Mouse (Mus musculus): ENCODE measurements at regions not wholly inside any gene's neighbourhood (a gene's known extent, or its start where the extent isn't known, plus 50 kb on each side); places are given as distances from the start of the nearest gene placed in this dataset.

DNA sequence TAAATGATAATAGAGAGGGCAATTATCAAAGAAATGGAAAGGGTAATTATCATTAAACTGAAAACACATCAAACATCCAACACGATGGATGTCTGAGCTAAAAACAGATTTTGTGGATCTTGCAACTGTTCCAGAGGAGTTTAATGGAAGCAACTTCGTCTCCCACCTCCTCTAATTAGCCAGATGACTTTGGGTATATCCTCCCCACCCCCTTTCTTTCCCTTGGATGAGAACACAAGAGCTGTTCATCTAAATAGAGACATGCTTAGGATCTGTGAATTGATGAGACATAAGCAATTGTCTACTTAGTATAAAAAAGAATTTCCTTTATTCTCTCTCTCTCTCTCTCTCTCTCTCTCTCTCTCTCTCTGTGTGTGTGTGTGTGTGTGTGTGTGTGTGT is 333.7 kb upstream of the Adgrl2 start:
- no peak overlapping the region for H3K27ac ChIP-seq
- 72% methylated on average over 2 of the region's 2 CpGs for WGBS
- ATAC-seq (ENCODE audit: low FRiP score, low read depth) = no peak

DNA sequence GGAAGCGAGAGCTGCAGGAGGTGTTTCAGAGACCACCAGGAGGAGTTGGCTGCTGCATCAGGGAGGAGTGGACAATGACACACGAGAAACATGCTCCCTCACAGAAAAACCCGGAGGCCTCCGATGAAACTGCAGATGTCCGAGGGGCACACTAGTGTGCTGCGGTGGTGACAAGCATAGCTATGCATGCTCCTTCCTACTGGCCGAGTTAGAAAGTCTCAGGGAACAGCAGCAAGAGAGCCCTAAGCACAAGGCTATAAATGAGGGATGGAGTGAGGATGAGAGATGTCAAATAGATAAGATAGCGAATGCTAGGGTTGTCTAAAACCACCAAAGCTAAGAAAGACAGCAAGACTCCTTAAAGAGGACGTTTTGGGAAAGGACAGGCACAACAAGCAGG is 328.4 kb upstream of the Adgrl2 start:
- Histone ChIP-seq H3K4me1 (no peaks in the 10 kb centered on the region), H3K9ac (no peak overlapping the region), H3K36me3 (peaks cover 2% of the 10 kb centered on the region; the same call in 1 of the 2 replicates), H3K27me3 (no peaks in the 10 kb centered on the region), H3K4me3 (no peak overlapping the region), H3K4me2 (replicated peaks) (no peak overlapping the region), H3K9me3 (no peaks in the 10 kb centered on the region), H3K27ac (no peak overlapping the region)
- 49% methylated on average over 9 of the region's 9 CpGs for whole genome bisulfite sequencing
- no peak for ATAC-seq (ENCODE audit: low FRiP score, low read depth)

More for the DNA sequence above, 333.7 kb upstream of the Adgrl2 start:
- no peak overlapping the region for H3K9ac ChIP-seq
- H3K4me3 ChIP-seq = no peak overlapping the region
- H3K4me2 ChIP-seq (replicated peaks) = no peak overlapping the region
- H3K36me3 ChIP-seq = peaks cover 2% of the 10 kb centered on the region; the same call in 1 of the 2 replicates
- no peaks in the 10 kb centered on the region for H3K27me3 ChIP-seq
- H3K9me3 ChIP-seq = no peaks in the 10 kb centered on the region
- H3K4me1 ChIP-seq = no peaks in the 10 kb centered on the region

DNA sequence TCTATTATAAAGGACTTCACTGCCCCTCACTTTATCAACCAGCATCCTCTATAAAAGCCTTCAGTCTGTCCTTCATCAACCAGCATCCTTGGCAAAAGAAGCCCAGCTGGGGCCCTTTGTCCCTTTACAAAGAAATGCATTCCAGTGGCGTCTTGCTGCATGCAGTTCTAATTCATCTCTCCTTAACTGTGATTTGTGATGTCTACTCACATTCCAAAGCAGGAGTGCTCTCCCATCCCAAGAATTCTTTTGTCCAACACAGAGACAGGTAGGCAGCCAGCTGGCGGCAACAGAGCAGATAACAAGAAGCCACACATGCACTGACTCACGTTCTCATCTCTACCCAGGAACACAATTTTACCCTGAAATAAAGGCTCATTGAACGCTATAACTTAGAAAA is 323.9 kb upstream of the Adgrl2 start:
- H3K4me3 ChIP-seq = no peak overlapping the region
- no peak overlapping the region for H3K27ac ChIP-seq
- no peak for ATAC-seq (ENCODE audit: low FRiP score, low read depth)
- H3K27me3 ChIP-seq = no peaks in the 10 kb centered on the region
- no peaks in the 10 kb centered on the region for H3K4me1 ChIP-seq
- H3K4me2 ChIP-seq (replicated peaks) = no peak overlapping the region
- H3K9me3 ChIP-seq = no peaks in the 10 kb centered on the region
- no peaks in the 10 kb centered on the region for H3K36me3 ChIP-seq
- 79% methylated on average over 4 of the region's 4 CpGs for WGBS
- H3K9ac ChIP-seq = no peak overlapping the region

DNA sequence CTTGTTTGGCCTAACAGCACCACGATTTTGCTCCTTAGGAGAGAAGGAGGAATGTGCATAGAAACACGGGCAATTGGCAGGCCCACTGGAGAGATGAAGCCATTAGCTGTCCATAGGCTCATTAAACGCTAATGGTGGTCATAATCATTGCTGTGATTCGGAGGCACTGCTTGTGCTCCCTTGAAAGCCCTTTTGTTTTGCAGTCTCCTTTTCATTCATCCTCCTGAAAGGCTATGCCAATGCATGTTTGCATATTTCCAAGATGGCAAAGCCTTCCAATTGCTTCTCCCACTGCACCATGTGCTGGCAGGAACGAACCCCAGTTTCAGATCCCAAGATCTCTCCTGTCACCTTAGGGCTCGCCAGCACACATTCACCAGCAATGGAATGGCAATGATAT is 322.9 kb upstream of the Adgrl2 start:
- no peak overlapping the region for H3K4me3 ChIP-seq
- no peak overlapping the region for H3K9ac ChIP-seq
- H3K27ac ChIP-seq = no peak overlapping the region
- H3K4me2 ChIP-seq (replicated peaks) = no peak overlapping the region
- WGBS = 72% methylated on average over 6 of the region's 6 CpGs
- no peak for ATAC-seq (ENCODE audit: low FRiP score, low read depth)
- no peaks in the 10 kb centered on the region for H3K36me3 ChIP-seq
- no peaks in the 10 kb centered on the region for H3K4me1 ChIP-seq
- no peaks in the 10 kb centered on the region for H3K27me3 ChIP-seq
- no peaks in the 10 kb centered on the region for H3K9me3 ChIP-seq

DNA sequence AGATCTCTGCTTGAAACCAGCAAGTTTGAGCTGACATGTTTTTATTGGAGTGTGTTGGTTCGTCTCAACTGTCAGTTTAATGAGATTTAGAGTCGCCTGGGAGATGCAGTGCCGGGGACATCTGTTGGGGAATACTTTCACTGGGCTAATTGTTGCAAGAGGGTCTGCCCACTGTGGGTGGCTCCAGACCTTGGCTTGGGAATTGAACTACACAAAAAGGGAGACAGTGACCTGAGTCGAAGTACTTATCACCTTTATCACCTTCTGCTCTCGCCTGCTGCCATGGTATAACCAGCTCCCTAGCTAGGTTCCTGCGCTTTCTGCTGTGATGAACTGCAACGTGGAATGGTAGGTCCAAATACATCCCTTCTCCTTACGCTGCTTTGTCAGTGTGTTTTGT is 321.2 kb upstream of the Adgrl2 start:
- Histone ChIP-seq H3K9ac (no peak overlapping the region), H3K4me2 (replicated peaks) (no peak overlapping the region), H3K36me3 (no peaks in the 10 kb centered on the region), H3K4me1 (no peaks in the 10 kb centered on the region), H3K27ac (no peak overlapping the region), H3K9me3 (no peaks in the 10 kb centered on the region), H3K27me3 (no peaks in the 10 kb centered on the region), H3K4me3 (no peak overlapping the region)
- WGBS = 73% methylated on average over 8 of the region's 8 CpGs
- no peak for ATAC-seq (ENCODE audit: low FRiP score, low read depth)

DNA sequence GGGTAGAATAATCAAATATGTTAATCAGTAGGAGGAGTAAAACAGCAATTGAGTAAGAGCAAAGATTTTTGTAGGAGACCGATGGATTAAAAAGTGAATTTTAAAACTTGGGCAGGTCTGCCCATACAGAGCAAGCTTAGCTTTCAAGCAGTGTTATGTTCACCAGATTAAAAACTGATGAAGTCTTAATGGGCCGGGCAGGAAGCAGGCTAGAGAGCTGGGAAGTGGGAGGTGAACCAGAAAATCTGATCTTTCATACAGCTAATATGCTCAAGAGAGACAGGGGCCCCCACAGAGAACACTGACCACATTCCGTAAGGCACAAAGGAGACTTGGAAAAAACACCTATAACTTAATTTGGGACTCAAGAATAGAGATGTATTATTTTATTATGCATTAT is 316.4 kb upstream of the Adgrl2 start:
- Histone ChIP-seq H3K27ac (no peak overlapping the region), H3K27me3 (no peaks in the 10 kb centered on the region), H3K9ac (no peak overlapping the region), H3K9me3 (no peaks in the 10 kb centered on the region), H3K4me2 (replicated peaks) (no peak overlapping the region), H3K36me3 (no peaks in the 10 kb centered on the region), H3K4me1 (peaks cover 15% of the 10 kb centered on the region), H3K4me3 (no peak overlapping the region)
- WGBS = 45% methylated on average over 3 of the region's 3 CpGs
- no peak for ATAC-seq (ENCODE audit: low FRiP score, low read depth)

DNA sequence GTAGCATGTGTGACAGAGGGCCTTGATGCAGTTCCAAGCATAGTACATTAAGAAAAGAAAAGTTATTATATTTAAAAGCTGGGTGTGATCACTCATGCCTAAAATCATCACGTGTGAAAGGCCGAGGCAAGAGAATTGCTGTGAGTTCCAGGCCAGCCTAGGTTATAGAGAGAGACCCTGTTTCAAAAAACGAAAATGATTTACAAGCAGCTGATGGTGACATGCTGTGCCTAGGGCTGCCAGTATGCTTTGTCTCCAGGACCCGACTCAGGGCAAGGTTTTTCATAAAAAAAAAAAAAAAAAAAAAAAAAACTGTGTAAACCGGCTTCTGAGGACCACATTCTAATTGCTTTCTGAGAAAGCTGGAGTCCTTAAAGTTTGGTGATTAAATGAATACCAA is 315.9 kb upstream of the Adgrl2 start:
- no peak overlapping the region for H3K4me2 ChIP-seq (replicated peaks)
- H3K27ac ChIP-seq = no peak overlapping the region
- peaks cover 15% of the 10 kb centered on the region for H3K4me1 ChIP-seq
- H3K4me3 ChIP-seq = no peak overlapping the region
- WGBS = 16% methylated on average over 5 of the region's 5 CpGs
- H3K9me3 ChIP-seq = no peaks in the 10 kb centered on the region
- H3K27me3 ChIP-seq = no peaks in the 10 kb centered on the region
- no peak for ATAC-seq (ENCODE audit: low FRiP score, low read depth)
- no peaks in the 10 kb centered on the region for H3K36me3 ChIP-seq
- no peak overlapping the region for H3K9ac ChIP-seq

DNA sequence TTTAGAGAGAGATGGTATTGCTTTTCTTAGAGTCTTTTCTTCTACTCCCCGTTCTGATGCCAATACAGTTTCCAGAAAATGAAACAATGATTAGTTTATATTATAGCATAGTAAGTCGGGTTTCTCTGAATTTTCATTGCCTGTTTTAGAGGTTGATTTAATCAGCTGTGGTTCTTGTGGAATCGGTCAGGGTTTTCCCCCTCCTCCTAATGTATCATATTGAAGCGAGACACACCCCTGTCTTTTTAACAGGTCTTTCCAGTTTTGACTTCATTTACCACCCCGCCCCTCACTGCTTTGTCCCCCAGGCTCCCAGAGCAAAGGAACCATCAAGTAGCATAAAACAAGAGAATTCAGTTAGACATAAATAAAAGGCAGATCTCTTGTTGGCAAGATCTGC is 315.1 kb upstream of the Adgrl2 start:
- Histone ChIP-seq H3K9ac (no peak overlapping the region), H3K36me3 (no peaks in the 10 kb centered on the region), H3K27me3 (no peaks in the 10 kb centered on the region), H3K4me3 (no peak overlapping the region), H3K4me1 (peaks cover 15% of the 10 kb centered on the region), H3K27ac (no peak overlapping the region), H3K4me2 (replicated peaks) (no peak overlapping the region), H3K9me3 (no peaks in the 10 kb centered on the region)
- ATAC-seq (ENCODE audit: low FRiP score, low read depth) = no peak
- 43% methylated on average over 5 of the region's 5 CpGs for WGBS

DNA sequence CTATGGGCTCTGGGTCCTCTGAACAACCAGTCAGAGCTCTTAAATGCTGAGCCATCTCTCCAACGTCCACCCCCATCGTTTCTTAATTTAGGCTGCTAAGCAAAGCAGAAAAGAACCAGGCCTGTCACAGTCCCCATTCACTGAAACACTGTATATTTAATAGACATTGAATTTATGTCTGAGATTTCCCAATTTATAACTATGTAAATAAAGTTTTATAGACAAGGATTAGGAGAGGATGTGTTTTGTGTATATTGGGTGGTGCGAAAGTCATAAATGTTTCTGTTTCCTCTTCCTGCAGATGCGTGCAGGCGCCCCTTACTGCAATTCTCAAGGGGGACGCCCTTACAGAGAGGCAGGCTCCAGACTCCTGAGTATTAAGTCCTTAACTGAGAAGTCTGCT is 314.7 kb upstream of the Adgrl2 start:
- peaks cover 15% of the 10 kb centered on the region for H3K4me1 ChIP-seq
- WGBS = 18% methylated on average over 6 of the region's 6 CpGs
- H3K27ac ChIP-seq = no peak overlapping the region
- no peak overlapping the region for H3K4me2 ChIP-seq (replicated peaks)
- H3K9ac ChIP-seq = no peak overlapping the region
- H3K36me3 ChIP-seq = no peaks in the 10 kb centered on the region
- H3K27me3 ChIP-seq = no peaks in the 10 kb centered on the region
- H3K4me3 ChIP-seq = no peak overlapping the region
- no peaks in the 10 kb centered on the region for H3K9me3 ChIP-seq
- ATAC-seq (ENCODE audit: low FRiP score, low read depth) = no peak; the same call in 1 of the 2 replicates

DNA sequence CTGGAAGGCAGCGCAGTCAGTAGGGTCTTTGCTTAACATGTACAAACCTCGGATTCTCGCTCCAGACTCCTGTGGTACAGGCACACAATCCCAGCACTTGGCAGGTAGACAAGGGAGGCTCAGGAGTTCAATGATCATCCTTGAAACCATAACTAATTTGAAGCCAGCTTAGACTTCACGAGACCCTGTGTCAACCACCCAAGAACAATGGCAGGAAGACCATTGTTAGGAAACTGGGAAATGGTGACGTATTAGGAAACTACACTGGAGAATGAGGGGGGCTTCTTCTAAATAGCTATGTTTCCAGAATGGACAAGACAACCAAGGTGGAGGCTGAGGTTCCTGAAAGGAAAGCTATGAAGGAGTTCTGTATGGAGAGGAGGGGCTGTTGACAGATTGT is 313.1 kb upstream of the Adgrl2 start:
- Histone ChIP-seq H3K4me1 (peaks cover 15% of the 10 kb centered on the region), H3K9ac (no peak overlapping the region), H3K9me3 (no peaks in the 10 kb centered on the region), H3K4me2 (replicated peaks) (no peak overlapping the region), H3K27me3 (no peaks in the 10 kb centered on the region), H3K27ac (no peak overlapping the region), H3K36me3 (no peaks in the 10 kb centered on the region), H3K4me3 (no peak overlapping the region)
- no peak for ATAC-seq (ENCODE audit: low FRiP score, low read depth)
- WGBS = 94% methylated on average over 5 of the region's 5 CpGs

DNA sequence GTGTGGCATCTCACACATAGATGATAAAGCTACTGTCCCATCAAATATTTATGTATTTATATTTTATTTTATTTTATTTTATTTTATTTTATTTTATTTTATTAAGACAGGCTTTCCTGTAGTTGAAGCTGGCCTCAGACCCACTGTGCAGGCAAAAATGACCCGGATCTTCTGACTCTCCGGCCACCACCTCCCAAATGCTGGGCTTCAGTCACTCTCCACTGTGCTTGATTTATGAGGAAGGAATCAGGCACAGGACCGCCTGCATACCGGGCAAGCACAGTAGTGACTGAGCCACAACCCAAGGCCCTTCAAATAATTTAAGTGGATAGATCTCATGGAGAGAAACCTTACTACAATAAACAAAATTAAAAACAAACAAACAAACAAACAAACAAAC is 309.6 kb upstream of the Adgrl2 start:
- Histone ChIP-seq H3K4me1 (peaks cover 15% of the 10 kb centered on the region), H3K9me3 (no peaks in the 10 kb centered on the region), H3K4me3 (no peak overlapping the region), H3K9ac (no peak overlapping the region), H3K27me3 (no peaks in the 10 kb centered on the region), H3K27ac (no peak overlapping the region), H3K4me2 (replicated peaks) (no peak overlapping the region), H3K36me3 (no peaks in the 10 kb centered on the region)
- WGBS = 37% methylated on average over 4 of the region's 4 CpGs
- no peak for ATAC-seq (ENCODE audit: low FRiP score, low read depth)

DNA sequence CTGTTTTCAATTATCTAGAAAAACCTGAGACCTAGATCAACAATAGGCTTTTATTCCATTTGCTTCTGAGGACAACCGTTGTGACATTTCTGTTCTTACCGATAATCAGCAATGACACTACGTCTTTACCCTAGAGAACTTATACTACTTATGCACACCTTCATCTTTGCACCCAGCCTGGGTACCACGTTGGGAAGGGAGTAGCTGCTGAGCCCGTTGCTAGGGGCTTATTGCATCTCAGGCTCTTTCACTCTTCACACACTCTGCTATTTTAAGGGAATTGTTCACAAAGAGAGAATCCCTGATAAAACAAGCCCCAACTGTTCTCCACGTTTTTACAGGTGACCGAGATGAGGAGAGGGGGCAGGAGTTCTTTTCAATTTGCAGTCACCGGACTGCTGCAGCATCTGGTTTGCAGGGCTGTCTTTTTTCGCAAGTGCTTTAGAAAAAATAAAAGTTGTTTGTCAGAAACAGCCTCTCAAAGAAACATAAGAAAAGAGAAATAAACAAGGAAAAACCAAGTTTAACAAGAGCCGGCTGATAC is 306.1 kb upstream of the Adgrl2 start:
- H3K4me2 ChIP-seq (replicated peaks) = no peak overlapping the region
- no peaks in the 10 kb centered on the region for H3K27me3 ChIP-seq
- WGBS = 46% methylated on average over 10 of the region's 10 CpGs
- H3K9me3 ChIP-seq = no peaks in the 10 kb centered on the region
- no peak overlapping the region for H3K4me3 ChIP-seq
- H3K27ac ChIP-seq = no peak overlapping the region
- ATAC-seq (ENCODE audit: low FRiP score, low read depth) = no peak
- H3K4me1 ChIP-seq = peaks cover 8% of the 10 kb centered on the region
- H3K9ac ChIP-seq = no peak overlapping the region
- H3K36me3 ChIP-seq = no peaks in the 10 kb centered on the region

DNA sequence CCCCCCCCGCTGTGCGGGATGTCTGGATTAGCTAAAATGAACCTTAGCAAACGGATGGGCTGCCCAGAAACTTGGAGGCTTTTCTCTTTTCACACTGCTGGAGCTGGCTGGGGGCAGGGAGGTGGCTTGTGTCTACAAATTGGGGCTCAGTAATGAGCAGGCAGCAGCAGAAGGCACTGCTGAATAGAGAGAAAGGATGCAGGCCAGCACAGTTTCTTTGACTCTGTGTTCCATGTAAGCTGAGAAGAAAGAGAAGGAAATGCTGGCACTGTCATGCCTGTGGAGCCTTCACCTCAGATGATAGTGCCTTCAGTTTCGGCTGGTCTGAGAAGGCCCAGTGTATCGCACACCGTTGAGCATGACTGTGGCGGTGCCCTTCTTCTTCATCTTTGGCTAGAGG is 305.6 kb upstream of the Adgrl2 start:
- Histone ChIP-seq H3K36me3 (no peaks in the 10 kb centered on the region), H3K9ac (no peak overlapping the region), H3K4me2 (replicated peaks) (no peak overlapping the region), H3K4me1 (peaks cover 8% of the 10 kb centered on the region), H3K4me3 (no peak overlapping the region), H3K9me3 (no peaks in the 10 kb centered on the region), H3K27me3 (no peaks in the 10 kb centered on the region), H3K27ac (no peak overlapping the region)
- no peak for ATAC-seq (ENCODE audit: low FRiP score, low read depth)
- 55% methylated on average over 6 of the region's 7 CpGs for WGBS

Data from limb, embryonic 13.5 days (tissue).